Mouse (Mus musculus) lung, postnatal 0 days (tissue): ENCODE measurements around the gene Siglece.

ENCODE experiments used
- CTCF ChIP-seq: IDR thresholded peaks from 2 replicates; pipeline ENCODE4 v1.5.1; 2016; ENCODE audit warnings: antibody characterized with exemption, mild to moderate bottlenecking
- EP300 ChIP-seq: IDR thresholded peaks from 2 replicates; pipeline ENCODE4 v1.6.1; 2016; ENCODE audit warnings: antibody characterized with exemption, mild to moderate bottlenecking, control low read depth

DNA sequence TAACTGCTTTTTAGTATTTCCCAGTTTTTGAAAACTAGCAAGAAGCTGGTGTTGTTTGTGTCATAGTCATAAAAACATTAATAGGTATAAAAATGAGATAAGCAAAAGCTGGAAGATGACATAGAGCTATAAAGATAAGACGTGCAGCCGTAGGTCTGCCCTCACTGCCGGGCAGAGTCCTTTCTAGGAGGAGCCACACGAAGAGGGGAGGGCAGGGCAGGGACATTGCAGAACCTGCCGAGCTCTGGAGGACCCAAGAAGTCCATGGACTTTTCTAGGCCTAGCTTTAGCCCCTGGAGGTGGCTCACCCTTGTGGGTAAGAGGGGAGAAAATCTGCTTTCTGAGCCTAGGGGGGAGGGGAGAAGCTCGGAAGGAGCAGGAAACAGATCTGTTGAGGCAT lies 25.5 kb downstream of the Siglece start, which contains the start of gene Ceacam18:
- TF ChIP-seq CTCF (no peak), EP300 (no peak)
